Mouse (Mus musculus): ENCODE measurements around the gene Pde4b.

The Pde4b gene

GRCm38 (mm10) chr4:102555566-102555965 is 468.2 kb downstream of the Pde4b start:
- no peak for DNase-seq

GRCm38 (mm10) chr4:102557006-102557405 is 469.7 kb downstream of the Pde4b start:
- DNase-seq = no peak

GRCm38 (mm10) chr4:102557508-102558220 is 470.3 kb downstream of the Pde4b start:
- DNase-seq = peak; percentile 33

GRCm38 (mm10) chr4:102558328-102558727 is 471.0 kb downstream of the Pde4b start:
- DNase-seq = no peak

GRCm38 (mm10) chr4:102560676-102561280 is 473.4 kb downstream of the Pde4b start:
- no peak for DNase-seq

- no peak for DNase-seq
These were observed 476.0 kb downstream of the Pde4b start for GRCm38 (mm10) chr4:102563273-102563855.

- DNase-seq = no peak
These were observed 476.9 kb downstream of the Pde4b start for GRCm38 (mm10) chr4:102564286-102564685.

GRCm38 (mm10) chr4:102566421-102566820 is 479.1 kb downstream of the Pde4b start:
- DNase-seq = peak; percentile 33

- no peak for DNase-seq
These were observed 479.8 kb downstream of the Pde4b start for GRCm38 (mm10) chr4:102567111-102567510.

GRCm38 (mm10) chr4:102567676-102568254 is 480.4 kb downstream of the Pde4b start:
- no peak for DNase-seq

GRCm38 (mm10) chr4:102568591-102568990 is 481.2 kb downstream of the Pde4b start:
- peak; percentile 67 for DNase-seq

- DNase-seq = peak; percentile 53
These were observed 481.8 kb downstream of the Pde4b start for GRCm38 (mm10) chr4:102569101-102569583.

- peak; percentile 87 for DNase-seq
These were observed 482.8 kb downstream of the Pde4b start for GRCm38 (mm10) chr4:102569950-102570765.

GRCm38 (mm10) chr4:102570766-102571411 is 483.5 kb downstream of the Pde4b start:
- no peak for DNase-seq

GRCm38 (mm10) chr4:102572031-102572430 is 484.7 kb downstream of the Pde4b start:
- peak; percentile 55 for DNase-seq

- DNase-seq = no peak
These were observed 485.2 kb downstream of the Pde4b start for GRCm38 (mm10) chr4:102572591-102572990.

- DNase-seq = no peak
These were observed 486.0 kb downstream of the Pde4b start for GRCm38 (mm10) chr4:102573361-102573781.

GRCm38 (mm10) chr4:102574226-102574625 is 486.9 kb downstream of the Pde4b start:
- DNase-seq = peak; percentile 74

GRCm38 (mm10) chr4:102574666-102575254 is 487.4 kb downstream of the Pde4b start:
- no peak for DNase-seq

- DNase-seq = no peak
These were observed 488.8 kb downstream of the Pde4b start for GRCm38 (mm10) chr4:102576109-102576508.

GRCm38 (mm10) chr4:102577636-102578035 is 490.3 kb downstream of the Pde4b start:
- peak; percentile 23 for DNase-seq

- DNase-seq = no peak
These were observed 491.7 kb downstream of the Pde4b start for GRCm38 (mm10) chr4:102579051-102579450.

Data from lung, postnatal 36 days (tissue).